Mouse (Mus musculus): ENCODE results near the gene Micu1. TPM values are rescaled to one million over a fixed set of nuclear protein-coding genes. Genes with fewer than 3 reads are reported as not detected.

Gene Micu1
- total RNA-seq, 1 experiment = 23.6 TPM

- Histone ChIP-seq H3K9ac (ENCODE audit: insufficient read depth, low read depth, low read length, poor library complexity, severe bottlenecking) (no peak overlapping the region), H3K27ac (ENCODE audit: insufficient read depth, low read depth, low read length, poor library complexity, severe bottlenecking) (no peak overlapping the region), H3K4me1 (ENCODE audit: control insufficient read depth in 2 of 2, insufficient read depth in 2 of 2, low read length in 2 of 2, poor library complexity in 1 of 2) (peaks cover 3% of the 10 kb centered on the region in 2 experiments; a peak in 3 of 4 replicates), H3K36me3 (ENCODE audit: control insufficient read depth, insufficient read depth, low read length, poor library complexity, severe bottlenecking) (no peaks in the 10 kb centered on the region; the same call in 1 of the 2 replicates), H3K9me3 (ENCODE audit: control insufficient read depth, insufficient read depth, low read depth, low read length) (no peaks in the 10 kb centered on the region), H3K4me3 (ENCODE audit: insufficient read depth in 1 of 2, low read depth in 1 of 2, low read length in 2 of 2, poor library complexity in 1 of 2, severe bottlenecking in 1 of 2) (no peak overlapping the region)
- no peak for DNase-seq (ENCODE audit: low read depth, low spot score)
- in situ Hi-C loops (cut with MboI; ENCODE audit: low sequenced_read_pairs in 2 of 2, unreplicated experiment in 2 of 2) = no loop called here
- TF ChIP-seq ZC3H11A (IDR thresholded peaks at IDR 0.05; ENCODE audit: borderline replicate concordance, low read depth, low read length) (no peak), MAFK (IDR thresholded peaks at IDR 0.05; ENCODE audit: insufficient read depth, low read depth, low read length) (no peak), ZNF384 (IDR thresholded peaks at IDR 0.05; ENCODE audit: low read depth, low read length) (no peak), HCFC1 (IDR thresholded peaks at IDR 0.05; ENCODE audit: borderline replicate concordance, insufficient read depth, low read length) (no peak), CHD2 (IDR thresholded peaks at IDR 0.05; ENCODE audit: low read depth, low read length) (no peak)
These were observed 85.6 kb downstream of the Micu1 start for GRCm38 (mm10) chr10:59787870-59788269.

- no peak for DNase-seq (ENCODE audit: low read depth, low spot score)
- Histone ChIP-seq H3K4me1 (ENCODE audit: control insufficient read depth in 2 of 2, insufficient read depth in 2 of 2, low read length in 2 of 2, poor library complexity in 1 of 2) (peaks cover 11% of the 10 kb centered on the region in 2 experiments), H3K36me3 (ENCODE audit: control insufficient read depth, insufficient read depth, low read length, poor library complexity, severe bottlenecking) (no peaks in the 10 kb centered on the region; the same call in 1 of the 2 replicates), H3K27ac (ENCODE audit: insufficient read depth, low read depth, low read length, poor library complexity, severe bottlenecking) (no peak overlapping the region), H3K9ac (ENCODE audit: insufficient read depth, low read depth, low read length, poor library complexity, severe bottlenecking) (no peak overlapping the region), H3K9me3 (ENCODE audit: control insufficient read depth, insufficient read depth, low read depth, low read length) (no peaks in the 10 kb centered on the region), H3K4me3 (ENCODE audit: insufficient read depth in 1 of 2, low read depth in 1 of 2, low read length in 2 of 2, poor library complexity in 1 of 2, severe bottlenecking in 1 of 2) (no peak overlapping the region)
- TF ChIP-seq CHD2 (IDR thresholded peaks at IDR 0.05; ENCODE audit: low read depth, low read length) (no peak), HCFC1 (IDR thresholded peaks at IDR 0.05; ENCODE audit: borderline replicate concordance, insufficient read depth, low read length) (no peak), ZNF384 (IDR thresholded peaks at IDR 0.05; ENCODE audit: low read depth, low read length) (no peak), ZC3H11A (IDR thresholded peaks at IDR 0.05; ENCODE audit: borderline replicate concordance, low read depth, low read length) (no peak), MAFK (IDR thresholded peaks at IDR 0.05; ENCODE audit: insufficient read depth, low read depth, low read length) (no peak)
- in situ Hi-C loops (cut with MboI; ENCODE audit: low sequenced_read_pairs in 2 of 2, unreplicated experiment in 2 of 2) = no loop called here
These were observed 88.1 kb downstream of the Micu1 start for GRCm38 (mm10) chr10:59790291-59790929.

DNA sequence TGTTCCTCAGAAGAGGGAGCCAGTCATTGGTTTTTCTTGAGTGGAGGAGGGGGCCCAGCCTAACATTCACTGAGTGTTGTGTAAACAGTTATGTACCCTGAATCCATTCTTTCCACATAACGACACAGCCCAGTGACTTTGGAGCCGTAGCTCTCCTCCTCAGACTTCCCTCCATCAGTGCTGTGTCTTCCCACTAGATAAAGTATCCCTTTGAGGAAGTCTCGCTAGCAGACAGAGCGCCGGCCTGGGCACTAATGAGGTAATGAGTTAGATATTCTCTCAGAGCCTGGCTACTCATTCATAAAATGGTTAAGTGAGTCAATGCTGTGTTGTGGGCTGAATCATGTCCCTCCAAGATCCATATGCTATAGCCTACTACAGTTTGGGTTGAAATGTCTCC, 89.6 kb downstream of the Micu1 start:
- no peak overlapping the region for H3K4me3 ChIP-seq (ENCODE audit: insufficient read depth in 1 of 2, low read depth in 1 of 2, low read length in 2 of 2, poor library complexity in 1 of 2, severe bottlenecking in 1 of 2)
- H3K36me3 ChIP-seq (ENCODE audit: control insufficient read depth, insufficient read depth, low read length, poor library complexity, severe bottlenecking) = no peaks in the 10 kb centered on the region; the same call in 1 of the 2 replicates
- H3K27ac ChIP-seq (ENCODE audit: insufficient read depth, low read depth, low read length, poor library complexity, severe bottlenecking) = no peak overlapping the region
- DNase-seq (ENCODE audit: low read depth, low spot score) = no peak
- peaks cover 9 to 16% of the 10 kb centered on the region in 2 experiments for H3K4me1 ChIP-seq (ENCODE audit: control insufficient read depth in 2 of 2, insufficient read depth in 2 of 2, low read length in 2 of 2, poor library complexity in 1 of 2)
- in situ Hi-C loops (cut with MboI; ENCODE audit: low sequenced_read_pairs in 2 of 2, unreplicated experiment in 2 of 2) = no loop called here
- no peaks in the 10 kb centered on the region for H3K9me3 ChIP-seq (ENCODE audit: control insufficient read depth, insufficient read depth, low read depth, low read length)
- no peak overlapping the region for H3K9ac ChIP-seq (ENCODE audit: insufficient read depth, low read depth, low read length, poor library complexity, severe bottlenecking)
- TF ChIP-seq HCFC1 (IDR thresholded peaks at IDR 0.05; ENCODE audit: borderline replicate concordance, insufficient read depth, low read length) = no peak
- no peak for TF ChIP-seq ZNF384 (IDR thresholded peaks at IDR 0.05; ENCODE audit: low read depth, low read length)
- no peak for TF ChIP-seq ZC3H11A (IDR thresholded peaks at IDR 0.05; ENCODE audit: borderline replicate concordance, low read depth, low read length)
- TF ChIP-seq MAFK (IDR thresholded peaks at IDR 0.05; ENCODE audit: insufficient read depth, low read depth, low read length) = no peak
- no peak for TF ChIP-seq CHD2 (IDR thresholded peaks at IDR 0.05; ENCODE audit: low read depth, low read length)

- DNase-seq (ENCODE audit: low read depth, low spot score) = no peak
- TF ChIP-seq ZNF384 (IDR thresholded peaks at IDR 0.05; ENCODE audit: low read depth, low read length) (no peak), CHD2 (IDR thresholded peaks at IDR 0.05; ENCODE audit: low read depth, low read length) (no peak), MAFK (IDR thresholded peaks at IDR 0.05; ENCODE audit: insufficient read depth, low read depth, low read length) (no peak), HCFC1 (IDR thresholded peaks at IDR 0.05; ENCODE audit: borderline replicate concordance, insufficient read depth, low read length) (no peak), ZC3H11A (IDR thresholded peaks at IDR 0.05; ENCODE audit: borderline replicate concordance, low read depth, low read length) (no peak)
- in situ Hi-C loops (cut with MboI; ENCODE audit: low sequenced_read_pairs in 2 of 2, unreplicated experiment in 2 of 2) = no loop called here
- H3K27ac ChIP-seq (ENCODE audit: insufficient read depth, low read depth, low read length, poor library complexity, severe bottlenecking) = no peak overlapping the region
- H3K36me3 ChIP-seq (ENCODE audit: control insufficient read depth, insufficient read depth, low read length, poor library complexity, severe bottlenecking) = no peaks in the 10 kb centered on the region; the same call in 1 of the 2 replicates
- peaks cover 9 to 14% of the 10 kb centered on the region in 2 experiments for H3K4me1 ChIP-seq (ENCODE audit: control insufficient read depth in 2 of 2, insufficient read depth in 2 of 2, low read length in 2 of 2, poor library complexity in 1 of 2)
- no peak overlapping the region for H3K4me3 ChIP-seq (ENCODE audit: insufficient read depth in 1 of 2, low read depth in 1 of 2, low read length in 2 of 2, poor library complexity in 1 of 2, severe bottlenecking in 1 of 2)
- no peaks in the 10 kb centered on the region for H3K9me3 ChIP-seq (ENCODE audit: control insufficient read depth, insufficient read depth, low read depth, low read length)
- no peak overlapping the region for H3K9ac ChIP-seq (ENCODE audit: insufficient read depth, low read depth, low read length, poor library complexity, severe bottlenecking)
These were observed 90.4 kb downstream of the Micu1 start for GRCm38 (mm10) chr10:59792575-59793176.
